Mouse (Mus musculus) common myeloid progenitor, adult 5-6 weeks (primary cell): ENCODE measurements around the gene Gabpa. TPM values are rescaled to one million over a fixed set of nuclear protein-coding genes. Genes with fewer than 3 reads are reported as not detected.
A peak's percentile ranks its signal among the peaks of the same experiment; 100 is the strongest.

Experiments
- ATAC-seq: replicated peaks from 2 replicates; pipeline ENCODE4 v1.8.0; 2016; ENCODE audit warnings: low read depth, mild to moderate bottlenecking, moderate TSS enrichment, inconsistent platforms; ENCODE audit not compliant: poor library complexity, severe bottlenecking
- total RNA-seq: library from RNA; stranded (forward); fragments of 200-1000, 187-1606 nt; gene quantifications from 2 replicates; pipeline ENCODE4 v1.2.3, GENCODE M21; 2017

The Gabpa gene
- total RNA-seq, 1 experiment from 2014 or later: 75.3 TPM

DNA sequence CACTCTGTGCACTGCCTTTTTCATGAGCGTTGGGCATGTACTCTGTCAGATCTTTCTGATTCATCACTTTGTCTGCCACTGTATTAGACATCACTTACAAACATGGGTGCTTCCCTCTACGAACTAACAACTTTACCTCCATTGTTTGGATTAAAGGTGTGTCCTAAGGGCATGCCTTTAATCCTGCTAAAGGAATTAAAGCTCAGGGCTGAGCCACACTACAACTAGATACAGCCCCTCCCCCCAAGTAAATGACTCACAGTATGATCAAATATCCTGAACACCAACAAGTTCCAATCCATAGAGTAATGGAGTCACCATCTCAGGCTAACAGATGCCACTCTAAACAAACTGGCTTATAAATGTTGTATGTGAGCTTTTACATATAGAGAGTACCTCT lies 3.9 kb downstream of the Gabpa start:
- no peak for ATAC-seq

DNA sequence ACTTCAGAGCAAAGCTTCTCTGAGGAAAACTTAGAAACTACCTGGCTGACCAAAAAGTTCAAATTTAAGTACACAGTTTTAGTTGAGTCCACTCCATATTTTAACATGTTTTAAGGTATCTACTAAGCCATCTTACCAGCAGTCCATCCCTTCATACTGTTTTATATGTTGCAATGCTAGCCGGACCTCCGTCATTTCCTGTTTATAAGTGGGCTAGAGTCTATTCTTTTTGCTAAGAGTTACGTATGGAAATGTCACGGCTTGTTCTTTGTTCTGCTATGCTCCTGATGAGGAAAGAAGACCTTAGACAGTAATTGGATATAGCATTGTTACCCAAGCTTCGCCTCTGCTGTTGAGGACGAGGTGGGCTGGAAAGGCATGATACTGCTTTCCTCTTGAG lies 18.8 kb downstream of the Gabpa start:
- no peak for ATAC-seq

DNA sequence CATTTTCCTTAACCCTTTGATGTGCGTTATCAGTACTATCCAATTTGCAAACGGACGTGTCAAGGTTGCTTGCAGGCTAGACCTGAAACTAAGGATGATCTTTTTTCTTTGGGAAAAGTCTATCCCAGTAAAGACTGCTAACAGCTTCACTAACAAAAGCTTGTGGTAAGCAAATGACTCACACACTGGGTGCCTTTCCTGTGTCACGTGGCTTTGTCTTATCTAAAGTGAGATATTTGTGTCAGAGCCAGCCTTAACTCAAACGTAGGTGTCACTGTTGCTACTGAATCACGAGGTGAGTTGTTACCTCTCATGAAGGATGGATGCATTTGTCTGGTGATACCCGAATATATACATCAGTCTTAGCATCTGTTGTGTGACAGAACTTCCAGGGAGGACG lies 29.9 kb downstream of the Gabpa start:
- no peak for ATAC-seq

DNA sequence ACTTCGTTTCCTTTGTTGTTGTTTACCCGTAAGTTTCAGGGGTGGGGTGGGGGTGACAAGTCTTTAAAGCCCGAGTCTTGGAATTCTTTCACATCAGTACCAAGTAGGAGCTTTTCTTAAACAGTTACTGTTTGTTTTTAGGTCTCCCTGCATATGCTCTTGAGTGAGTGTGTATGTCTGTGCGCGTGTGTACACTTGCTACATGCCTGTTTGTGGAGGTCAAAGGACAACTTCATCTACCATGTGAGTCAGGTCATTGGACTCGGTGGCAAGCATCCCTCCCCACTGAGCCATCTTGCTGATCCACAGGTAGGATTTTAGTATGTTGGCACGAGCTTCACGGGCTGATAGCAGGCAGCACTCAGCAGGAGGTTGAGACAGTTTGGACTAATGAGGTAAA lies 39.1 kb downstream of the Gabpa start:
- no peak for ATAC-seq

DNA sequence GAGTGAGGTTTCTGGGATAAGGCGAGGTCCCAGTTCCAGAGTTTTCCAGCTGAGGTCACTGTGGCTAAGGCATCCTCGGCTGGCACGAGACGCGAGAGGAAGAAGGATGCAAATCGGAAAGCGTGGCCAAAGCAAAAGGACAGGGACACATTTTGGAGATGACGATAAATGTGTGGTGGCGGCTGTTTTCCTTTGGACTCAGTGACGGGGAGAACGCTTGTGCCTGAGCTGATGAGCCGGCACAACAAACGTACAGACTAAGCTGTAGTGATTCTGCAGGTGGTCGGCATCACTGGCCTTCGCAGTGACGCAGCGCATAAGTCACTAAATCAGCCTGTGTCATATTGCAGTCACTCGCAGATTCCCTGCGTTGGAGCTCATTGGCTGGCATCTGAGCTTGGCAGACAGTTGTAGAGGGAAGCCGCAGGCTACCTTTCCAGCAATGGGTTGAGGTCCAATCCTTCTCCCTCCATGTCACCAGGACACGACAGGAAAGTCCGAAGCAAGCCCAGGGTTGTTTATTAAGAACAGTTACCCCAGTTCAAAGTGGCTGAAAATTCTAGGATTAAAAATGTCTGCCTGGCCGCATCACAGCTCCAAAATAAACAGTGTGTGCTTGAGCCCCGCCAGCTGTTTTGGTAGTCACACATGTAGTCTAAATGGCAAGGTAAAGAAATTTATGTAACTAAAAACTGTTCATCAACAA lies 40.4 kb downstream of the Gabpa start:
- no peak for ATAC-seq

DNA sequence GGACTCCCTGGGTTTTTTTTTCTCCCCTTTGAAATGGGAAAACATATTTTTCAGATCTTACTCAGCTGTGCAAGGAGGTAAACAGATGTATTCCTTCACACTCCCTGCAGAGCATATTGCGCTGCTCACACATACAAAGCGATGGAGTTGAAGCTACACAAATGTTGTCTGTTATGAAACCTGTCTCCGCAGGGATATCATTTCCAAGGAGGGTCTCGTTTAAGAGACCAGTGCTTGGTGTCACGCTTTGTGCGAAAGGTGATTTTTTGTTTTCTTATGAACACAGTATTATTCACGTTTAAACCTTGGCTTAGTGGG lies 41.0 kb downstream of the Gabpa start:
- ATAC-seq: no peak

DNA sequence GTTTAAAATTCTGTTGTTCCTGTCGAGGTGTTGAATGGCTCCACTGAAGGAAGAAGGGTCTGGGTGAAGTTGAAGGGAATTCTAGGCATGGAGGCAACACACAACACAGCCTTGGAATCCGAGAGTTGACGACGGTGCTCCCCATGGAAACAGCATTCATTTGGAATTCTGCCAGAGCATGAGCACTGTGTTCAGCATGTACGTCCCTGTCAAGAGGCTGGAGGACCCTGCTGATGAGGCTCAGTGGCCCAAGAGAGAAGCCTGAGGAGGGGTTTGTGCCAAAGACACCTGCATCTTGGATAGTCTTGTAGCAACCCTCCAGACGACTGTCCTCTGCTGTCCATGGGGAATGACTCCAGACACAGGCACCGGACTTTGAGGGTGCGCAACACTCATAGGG lies 41.4 kb downstream of the Gabpa start:
- ATAC-seq: no peak

DNA sequence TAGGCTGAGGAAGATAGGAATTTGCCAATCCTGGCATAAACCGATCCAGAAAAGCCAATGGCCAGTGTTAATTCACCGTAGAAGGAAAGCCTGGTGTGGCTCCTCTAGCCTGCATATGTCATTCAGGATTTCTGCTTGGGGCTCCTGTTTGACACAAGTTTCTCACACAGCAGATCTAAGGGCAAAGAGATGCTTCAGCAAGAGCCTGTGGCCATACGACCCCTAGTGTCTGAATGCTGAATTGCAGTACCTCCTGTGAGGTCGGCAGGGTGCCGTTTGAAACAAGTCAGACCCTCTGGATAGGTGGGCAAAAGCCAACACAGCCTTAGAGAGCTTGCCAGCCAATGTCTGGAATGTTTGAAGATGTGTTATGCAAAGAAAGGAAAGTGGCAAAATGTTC lies 44.4 kb downstream of the Gabpa start:
- ATAC-seq: peak; percentile 98

DNA sequence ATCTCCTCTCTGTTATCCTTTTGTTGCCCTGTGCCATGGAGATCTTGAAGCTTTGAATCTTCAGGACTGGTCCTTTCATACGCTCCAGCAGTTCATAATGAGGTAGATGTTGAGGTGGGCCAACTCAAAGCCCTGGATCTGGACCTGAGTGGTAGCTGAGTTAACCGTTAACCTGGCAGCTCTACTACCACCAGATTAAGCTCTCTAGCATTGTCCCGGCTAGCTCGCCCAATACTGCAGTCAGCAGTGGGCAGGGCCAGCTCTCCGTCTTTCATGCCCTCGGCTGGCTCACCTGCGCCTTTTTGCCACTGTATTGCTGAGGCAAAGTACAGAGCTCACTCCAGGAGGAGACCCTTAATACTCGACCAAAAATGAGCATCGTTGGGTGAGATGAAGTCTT lies 46.4 kb downstream of the Gabpa start:
- ATAC-seq: no peak

DNA sequence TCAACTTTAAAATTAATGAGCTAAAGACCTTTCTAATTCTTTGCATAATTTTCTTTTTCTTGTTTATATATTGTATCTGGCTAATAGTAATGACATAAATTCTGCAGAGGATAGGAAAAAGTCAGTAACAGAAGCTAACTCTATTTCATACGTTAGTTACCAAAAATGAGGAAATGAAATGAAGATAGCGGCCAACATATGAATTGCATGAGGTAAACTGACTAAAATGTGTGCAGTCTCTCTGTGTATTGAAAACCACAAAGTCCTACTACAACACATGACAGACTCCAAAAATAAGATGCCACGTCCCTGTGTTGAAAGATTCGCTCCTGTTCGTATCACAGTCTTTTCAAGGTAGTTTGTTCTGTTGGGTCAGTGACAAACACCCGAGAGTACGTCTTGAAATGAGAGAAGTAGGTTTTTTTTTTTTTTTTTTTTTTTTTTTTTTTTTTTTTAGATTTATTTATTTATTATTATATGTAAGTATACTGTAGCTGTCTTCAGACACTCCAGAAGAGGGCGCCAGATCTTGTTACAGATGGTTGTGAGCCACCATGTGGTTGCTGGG lies 47.1 kb downstream of the Gabpa start:
- ATAC-seq: peak; percentile 48

DNA sequence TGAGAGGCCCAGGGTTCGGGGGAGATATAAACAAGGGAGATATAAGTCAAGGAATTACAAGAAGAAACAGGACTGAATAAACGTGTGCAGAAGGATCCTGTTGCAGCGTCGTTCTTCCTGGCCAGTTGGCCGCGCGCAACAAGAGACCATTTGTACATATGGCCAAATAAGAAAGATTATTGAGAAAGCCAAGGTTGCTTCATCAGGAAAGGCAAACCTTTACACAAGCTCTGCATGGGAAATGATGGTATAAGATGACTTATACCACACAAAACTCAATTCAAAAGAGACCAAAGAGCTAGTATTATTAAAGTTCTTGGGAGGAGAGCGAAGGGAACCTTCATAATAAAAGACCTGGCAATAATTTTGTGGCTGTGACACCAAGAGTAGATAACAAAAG lies 49.8 kb downstream of the Gabpa start:
- ATAC-seq: no peak

DNA sequence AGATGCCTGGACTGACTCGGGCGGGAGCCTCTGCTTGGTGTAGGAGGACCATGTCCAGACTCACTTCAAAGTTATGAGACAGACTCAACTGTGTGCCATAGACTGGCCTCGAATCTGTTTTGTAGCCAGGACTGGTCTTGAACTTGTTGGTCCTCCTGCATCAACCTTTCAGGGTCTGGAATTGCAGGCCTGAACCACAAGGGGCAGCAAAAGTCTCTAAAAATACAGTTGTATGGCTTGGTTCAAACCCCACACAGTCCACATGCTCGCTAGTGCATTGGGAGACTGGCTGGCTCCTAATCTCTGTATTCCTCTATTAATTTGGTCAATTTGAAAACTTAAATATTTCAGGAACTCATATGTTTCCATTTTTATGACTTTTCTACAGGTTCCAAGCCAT lies 68.3 kb downstream of the Gabpa start:
- no peak for ATAC-seq

DNA sequence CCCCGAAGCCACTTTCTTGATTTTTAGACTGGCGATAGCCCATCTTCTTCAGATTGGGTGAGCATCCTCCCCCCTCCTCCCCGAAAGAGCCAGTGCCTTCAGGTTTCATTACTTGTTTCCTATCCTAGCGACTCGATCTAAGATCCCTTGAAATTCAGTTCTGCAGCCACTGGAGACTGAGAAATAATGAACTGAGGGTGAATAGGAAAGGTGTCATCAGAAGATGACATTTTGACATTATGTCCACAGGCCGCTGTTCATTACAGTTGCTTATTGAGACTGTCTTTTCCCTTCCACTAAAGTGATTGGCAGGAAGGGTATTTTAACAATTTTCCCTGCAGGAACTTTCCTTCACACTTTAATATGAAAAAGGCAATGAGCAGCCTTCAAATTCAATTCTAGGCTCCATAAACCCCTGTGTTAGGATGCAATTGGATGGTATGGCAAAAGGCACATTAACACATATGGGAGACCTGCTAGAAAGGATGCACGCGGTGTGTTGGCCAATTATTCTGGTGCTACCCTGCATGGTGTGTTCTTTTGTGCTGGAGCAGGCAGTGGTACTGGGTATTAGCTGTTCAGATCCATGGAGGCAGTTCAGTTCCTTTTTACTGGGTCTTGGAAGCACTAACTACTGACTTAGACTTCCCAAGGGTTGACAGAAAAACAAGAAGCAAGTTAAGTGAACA lies 76.9 kb downstream of the Gabpa start:
- ATAC-seq: no peak

Other genes starting within 250 kb of the Gabpa start
- 54.5 and 56.5 TPM in 2 replicates for gene Mrpl39, start 99.2 kb upstream of the Gabpa start, total RNA-seq
- 0.37 TPM in 1 of 2 replicates, not detected in the other for gene Jam2, start 60.8 kb upstream of the Gabpa start, total RNA-seq
- 290 and 371 TPM in 2 replicates for gene Atp5j, start 700 bp downstream of the Gabpa start, total RNA-seq